Mouse (Mus musculus): Measurements from ENCODE around the gene Capn15.

The Capn15 gene

DNA sequence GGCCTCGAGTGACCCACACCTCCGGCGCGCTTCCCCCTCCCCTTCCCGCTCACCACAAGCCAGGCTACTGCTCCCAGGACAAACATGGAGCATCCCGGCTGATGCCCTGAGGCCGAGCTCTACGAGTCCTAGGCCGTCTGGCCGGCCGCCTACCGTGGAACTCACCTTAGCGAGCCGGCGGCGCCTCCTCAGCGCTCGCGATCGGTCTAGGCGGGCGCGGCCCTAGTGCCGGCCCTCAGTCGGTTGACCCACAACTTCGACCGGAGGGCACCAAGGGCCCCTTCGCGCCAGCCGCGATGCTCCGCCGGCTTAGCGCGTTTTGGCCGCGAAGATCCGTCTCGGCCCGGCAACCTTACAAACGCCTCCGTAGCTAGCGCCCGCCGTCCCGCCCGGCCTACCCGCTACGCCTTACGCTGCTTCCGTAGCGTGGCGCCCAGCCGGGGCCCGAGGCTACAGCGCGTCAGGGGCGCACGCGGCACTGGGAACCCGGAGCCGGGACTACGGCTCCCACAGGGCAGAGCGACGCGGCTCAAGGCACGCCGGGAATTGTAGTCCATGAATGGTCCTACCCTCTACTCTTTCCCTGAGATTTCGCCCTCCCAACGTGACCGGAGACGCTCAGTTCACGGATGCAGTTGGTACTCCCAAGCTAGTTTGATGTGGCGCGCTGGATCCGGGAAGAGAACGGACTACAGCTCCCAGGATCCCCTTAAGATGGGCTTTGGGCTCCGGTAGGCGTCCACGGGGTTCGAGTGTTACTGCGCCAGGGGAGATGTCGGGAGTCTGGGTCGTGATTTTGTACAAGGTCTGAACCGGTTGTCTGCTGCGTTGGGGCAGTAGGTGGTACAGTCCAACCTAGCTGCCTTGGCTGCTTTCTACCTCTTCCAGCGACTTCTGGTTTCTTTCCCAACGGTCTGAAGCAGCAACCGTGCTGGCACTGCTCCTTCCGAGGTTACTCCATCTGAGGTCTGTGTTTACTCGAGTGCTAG is at the start of gene Capn15:
Capn15 (minus strand) TSS at position 491 of the 989 bp plus-strand sequence.
- peak; percentile 95 to 97 for DNase-seq

DNA sequence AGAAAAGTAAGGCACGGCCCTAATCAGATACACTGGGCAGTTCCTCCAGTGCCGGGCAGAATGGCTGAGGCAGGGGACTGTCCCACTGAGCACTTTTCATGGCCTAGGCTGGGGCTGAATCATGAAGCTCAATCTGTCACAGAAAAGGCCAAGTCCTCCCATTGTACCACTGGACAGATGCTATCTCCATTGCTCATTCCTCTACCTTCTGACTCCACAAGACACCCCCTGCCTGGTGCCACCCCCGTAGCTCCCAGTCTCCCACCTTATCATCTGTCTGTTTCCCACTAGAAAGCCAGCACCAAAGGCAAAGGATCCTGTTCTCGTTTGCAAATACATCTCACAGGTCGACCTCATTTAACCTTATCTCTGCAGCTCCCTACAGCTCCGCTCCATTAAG is 46.4 kb upstream of the Capn15 start:
- DNase-seq, result peak in 1 of 2 experiments; percentile 42

DNA sequence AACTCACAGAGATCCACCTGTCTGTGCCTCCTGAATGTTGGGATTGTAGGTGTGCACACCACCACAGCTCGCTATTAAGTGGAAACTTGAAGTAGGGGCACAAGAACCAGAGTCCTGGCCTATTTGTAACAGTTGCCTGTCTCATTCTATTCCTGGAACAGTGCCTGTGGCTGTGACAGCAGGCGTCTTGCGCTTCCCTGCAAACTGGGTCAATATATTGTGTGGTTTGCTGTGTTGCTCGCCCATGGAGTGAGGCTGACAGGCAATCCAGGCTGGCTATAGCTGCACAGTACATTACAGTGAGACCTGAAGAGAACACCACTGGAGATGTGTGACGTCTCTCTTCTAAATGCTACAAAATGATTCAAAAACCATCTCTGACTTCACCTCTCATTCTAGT is 46.0 kb upstream of the Capn15 start:
- peak; percentile 78 to 82 for DNase-seq

DNA sequence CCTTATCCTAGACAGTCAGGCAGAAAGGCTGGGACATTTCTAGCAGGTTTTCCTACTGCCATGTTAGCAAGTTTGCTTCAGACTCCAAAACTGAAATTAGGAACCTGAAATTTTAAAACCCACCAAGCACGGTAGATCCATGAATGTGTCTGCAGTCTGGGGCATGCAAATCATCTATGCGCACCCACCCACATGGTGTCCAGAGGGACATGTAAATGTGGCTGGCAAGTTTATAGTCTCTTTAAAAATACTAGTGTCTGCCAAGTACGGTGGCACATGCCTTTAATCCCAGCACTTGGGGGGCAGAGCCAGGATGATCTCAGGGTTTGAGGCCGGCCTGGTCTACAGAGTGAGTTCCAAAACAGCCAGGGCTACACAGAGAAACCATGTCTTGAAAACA is 42.7 kb upstream of the Capn15 start:
- no peak for DNase-seq

DNA sequence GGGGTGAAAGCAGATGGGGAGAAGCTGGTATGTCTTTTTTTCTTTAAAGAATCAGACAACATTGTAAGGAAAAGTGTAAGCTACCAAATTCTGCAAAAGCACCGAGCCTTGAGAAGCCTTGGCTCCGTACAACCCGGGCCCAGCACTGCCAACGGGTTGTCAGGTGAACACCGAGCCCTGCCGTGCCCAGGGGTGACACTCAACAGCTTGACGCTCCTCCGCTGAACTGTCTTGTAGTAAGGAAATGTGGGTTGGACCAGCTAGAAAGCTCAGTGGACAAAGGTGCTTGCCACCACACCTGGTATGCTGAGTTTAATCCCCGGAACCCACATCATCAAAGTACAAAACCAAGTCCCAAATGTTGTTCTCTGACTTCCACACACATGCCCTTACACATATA is 39.1 kb upstream of the Capn15 start:
- no peak for DNase-seq

DNA sequence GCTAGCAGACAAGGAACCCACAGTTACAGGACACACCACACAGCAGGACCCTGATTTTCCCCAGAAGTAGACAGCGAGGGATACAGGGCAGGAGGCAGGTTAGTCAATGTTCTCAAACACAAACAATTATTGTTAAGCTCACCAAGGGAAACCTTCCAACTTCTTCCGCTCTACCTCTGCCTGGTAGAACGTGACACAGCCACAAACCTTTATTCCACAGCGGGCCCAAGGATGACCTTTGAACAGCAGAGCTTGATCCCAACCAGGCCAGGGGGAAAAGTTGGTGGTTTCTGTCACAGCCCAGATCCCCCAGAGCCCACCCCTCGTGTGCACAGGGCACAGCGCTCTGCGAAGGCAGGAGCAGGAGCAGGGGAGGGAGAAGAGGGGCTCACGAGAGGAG is 38.4 kb upstream of the Capn15 start:
- DNase-seq, result no peak

DNA sequence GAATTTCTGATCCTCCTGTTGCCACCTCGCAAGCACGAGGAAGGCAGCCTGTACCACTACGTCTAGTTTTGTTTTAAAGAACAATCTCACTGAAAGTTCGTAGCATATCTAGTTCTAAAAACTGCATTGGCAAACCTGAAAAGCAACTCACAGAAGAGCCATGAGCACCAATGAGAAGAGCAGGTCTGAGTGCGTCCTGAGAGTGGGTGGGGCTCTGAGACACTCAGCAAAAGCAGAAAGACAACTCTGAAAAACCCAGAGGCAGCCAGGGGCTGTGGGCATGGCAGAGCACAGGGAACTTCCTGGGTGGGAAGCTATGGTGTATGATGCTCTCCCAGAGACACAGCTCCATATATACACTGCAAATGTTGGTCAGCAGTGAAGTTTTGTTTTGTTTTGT is 37.6 kb upstream of the Capn15 start:
- DNase-seq, result no peak

DNA sequence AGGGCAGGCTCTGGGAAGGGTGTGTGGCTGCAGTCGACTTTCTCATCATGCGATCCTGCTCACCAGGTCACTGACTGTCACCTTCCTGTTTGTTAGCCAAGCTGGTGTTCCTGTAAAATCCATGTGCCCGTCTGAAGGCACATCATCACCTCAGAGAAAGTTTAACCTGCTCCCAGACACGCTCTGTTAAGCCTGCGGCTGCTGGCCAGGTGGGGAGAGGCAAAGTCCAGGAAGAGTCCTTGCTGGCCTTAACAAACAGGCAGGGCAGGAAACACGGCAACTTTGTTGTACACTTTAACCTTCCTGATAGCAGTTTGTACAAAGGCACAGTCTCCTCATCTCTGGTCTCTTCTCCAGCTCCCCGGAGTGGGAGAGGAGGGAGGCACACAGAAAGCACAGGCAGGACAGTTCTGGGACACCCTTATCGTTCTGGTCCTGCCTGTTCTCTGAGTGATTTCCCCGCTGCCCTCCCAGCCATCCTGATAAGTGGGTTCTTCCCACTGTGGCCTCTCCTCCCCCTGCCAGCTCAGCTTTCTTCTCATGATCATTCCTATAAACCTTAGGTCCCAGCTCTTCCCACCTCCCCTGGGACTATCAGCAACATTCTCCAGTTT is 36.2 kb upstream of the Capn15 start:
- DNase-seq, result no peak

DNA sequence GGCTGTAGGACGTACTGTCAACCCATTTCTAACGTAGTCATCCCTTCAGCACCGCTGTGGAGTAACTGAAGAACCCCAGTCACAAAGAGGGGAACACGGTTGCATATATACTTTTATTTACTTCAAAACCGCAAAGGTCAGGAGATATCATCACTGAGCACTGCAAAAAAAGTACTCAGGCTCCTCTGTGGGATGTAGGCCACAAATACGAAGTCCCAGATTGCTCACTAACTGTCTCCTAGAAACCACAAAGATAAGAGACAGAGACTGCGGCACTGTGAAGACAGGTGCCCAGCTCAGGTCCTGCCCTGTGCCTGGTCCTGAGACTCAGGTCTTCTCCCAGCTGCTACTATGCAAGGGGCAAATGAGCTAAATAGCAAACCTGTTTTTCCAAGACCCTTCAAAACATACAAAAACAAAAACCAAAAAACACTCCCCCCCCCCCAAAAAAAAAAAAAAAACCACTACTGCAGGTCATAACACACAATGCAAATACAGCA is 35.3 kb upstream of the Capn15 start:
- no peak for DNase-seq

DNA sequence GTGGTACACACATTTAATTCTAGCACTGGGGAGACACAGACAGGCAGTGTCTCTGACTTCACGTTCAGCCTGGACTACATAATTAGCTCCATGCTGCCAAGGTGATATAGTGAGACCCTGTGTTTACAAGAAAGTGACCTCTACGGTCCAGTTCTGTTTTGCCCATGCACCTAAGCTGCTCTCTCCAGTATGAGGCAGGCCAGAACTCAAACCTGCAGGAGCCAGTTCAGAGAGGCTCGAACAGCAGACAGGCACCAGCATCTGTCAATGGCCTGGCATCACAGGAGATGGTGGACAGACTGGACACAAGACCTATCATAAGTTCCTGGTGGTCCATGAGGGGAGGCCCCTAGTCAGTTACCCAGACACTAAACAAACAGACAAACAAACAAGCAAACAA is 32.8 kb upstream of the Capn15 start:
- DNase-seq, result no peak

DNA sequence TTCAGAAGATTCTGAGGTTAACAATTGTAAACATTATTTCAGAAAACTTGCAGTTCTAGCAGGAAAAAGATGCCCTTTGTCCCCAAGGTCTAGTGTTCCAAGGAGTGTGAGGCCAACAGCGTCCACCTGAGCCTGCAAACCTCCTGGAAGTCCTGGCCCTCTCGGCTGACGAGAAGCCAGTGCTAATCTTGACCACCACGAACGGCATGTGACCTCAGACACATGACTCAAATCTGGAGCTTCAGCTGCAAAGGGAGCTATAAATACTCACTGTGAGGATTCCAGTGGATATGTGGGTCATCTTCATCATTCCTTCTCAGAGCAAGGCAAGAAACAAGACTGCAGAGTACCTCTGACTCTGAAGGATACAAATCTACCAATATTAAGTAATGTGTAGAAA is 32.4 kb upstream of the Capn15 start:
- peak; percentile 36 to 54 for DNase-seq

DNA sequence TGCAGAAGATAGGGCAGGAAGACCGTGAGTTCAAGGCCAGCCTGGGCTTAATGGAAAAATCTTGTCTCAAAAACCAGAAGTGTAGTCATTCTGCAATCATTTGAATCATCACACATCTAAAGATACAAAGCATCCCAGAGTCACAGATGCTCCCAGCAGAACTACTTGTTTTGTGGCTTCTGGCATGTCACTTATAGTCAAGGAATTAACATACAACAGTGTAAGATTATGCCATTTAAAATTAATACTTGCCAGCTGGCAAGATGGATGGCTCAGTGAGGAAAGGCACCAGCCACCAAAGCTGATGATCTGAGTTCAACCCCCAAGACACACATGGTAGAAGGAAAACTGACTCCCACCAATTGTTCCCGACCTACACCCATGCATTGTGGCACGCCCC is 31.4 kb upstream of the Capn15 start:
- no peak for DNase-seq

DNA sequence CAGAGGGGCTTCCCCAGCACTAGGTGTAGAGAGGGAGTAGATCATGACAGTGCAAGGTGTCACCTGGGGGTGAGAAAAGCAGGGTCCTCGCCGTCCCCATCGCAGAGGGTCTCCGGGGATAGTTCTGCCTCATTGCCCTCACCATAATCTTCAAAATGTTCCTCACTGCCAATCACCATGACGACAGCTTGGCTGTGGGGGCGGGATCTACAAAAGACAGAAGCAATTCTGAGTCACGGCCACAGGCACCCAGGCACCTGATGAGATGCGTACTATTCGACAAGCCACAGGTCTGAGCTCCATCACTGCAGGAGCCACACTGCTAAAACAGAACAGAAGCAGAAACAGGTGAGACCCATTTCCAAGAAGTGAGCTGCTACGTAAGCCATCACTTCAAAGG is 28.1 kb upstream of the Capn15 start:
- no peak for DNase-seq

DNA sequence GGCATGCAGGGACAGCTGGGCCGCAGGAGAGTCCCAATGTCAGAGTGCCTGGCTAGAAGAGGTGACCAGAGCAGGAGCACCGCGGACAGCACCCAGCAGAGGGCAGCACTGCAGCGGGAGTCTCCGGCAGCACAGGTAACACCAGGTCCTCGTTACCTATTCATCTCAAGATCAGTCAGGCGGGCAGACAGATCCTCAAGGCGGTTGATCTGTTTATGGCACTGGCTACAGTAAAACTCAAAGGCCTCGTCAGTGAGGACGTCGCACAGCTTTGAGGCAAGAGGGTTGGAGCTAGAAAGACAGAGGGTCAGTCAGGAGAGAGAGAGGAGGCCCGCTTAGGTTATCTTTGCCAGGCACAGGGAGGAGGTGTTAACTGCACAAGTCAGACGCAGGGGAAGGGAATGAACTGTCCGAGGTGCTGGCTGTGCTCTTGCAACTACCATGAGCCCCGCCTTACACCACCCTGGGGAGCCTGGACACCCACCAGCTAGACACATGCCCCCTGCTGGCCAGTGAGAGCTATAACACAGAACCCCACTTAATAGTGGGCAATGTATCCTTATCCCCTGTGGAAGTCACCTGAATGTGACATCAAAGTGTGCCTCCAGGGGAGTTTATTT is 26.4 kb upstream of the Capn15 start:
- DNase-seq, result peak; percentile 98

DNA sequence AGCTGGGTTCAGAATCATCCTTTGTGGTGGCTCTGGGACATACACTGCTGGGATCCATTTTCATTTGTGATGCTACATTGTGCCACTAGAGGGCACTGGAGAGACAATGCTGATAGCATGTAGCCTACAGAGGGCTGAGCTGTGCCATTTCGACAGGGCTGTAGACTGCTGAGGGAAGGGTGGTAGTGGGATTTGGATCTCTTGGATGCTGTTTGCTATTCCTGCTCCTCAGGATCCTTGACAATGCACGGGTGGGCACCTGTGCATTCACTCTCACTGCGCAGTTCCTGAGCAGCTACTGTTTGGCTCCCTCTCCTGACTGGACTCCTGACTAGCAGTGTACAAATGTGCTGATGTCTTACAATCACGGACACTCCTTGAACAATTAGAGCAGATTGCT is 23.9 kb upstream of the Capn15 start:
- peak; percentile 80 to 91 for DNase-seq

DNA sequence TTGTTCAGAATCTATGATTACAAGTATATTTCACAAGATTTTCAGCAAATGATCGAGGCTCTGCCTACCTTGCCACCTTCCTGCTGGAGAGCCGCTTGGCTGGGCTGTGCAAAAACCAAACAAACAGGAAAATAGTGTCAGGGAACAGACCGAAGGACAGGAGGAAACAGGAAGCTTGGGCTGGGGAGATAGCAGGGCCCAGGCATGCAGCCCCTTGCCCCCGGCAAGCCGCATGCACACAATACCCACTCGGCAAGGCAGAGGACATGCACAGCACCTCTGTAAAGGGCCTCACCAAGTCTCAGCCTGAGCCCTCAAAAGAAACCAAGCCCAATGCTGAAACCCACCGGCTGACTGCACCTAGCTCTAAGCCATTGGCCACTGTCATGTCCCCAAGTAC is 23.2 kb upstream of the Capn15 start:
- DNase-seq, result no peak

DNA sequence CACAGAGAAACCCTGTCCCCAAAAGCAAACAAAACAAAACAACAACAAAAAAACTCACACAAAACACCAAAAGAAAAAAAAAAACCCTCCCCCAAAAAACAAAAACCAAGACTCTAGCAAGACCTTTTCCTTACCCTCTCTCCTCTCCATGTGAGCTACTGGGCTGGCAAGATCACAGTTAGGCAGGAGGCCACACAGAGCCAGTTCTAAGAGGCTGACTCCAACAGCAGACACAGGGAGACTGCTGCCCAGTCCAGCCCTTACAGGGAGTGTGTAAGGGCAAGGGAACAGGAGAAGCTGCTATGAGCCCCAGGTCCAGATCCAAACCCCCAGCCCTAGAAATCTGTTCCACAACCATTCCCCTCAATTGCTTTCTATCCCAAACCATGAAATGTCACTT is 22.7 kb upstream of the Capn15 start:
- no peak for DNase-seq

DNA sequence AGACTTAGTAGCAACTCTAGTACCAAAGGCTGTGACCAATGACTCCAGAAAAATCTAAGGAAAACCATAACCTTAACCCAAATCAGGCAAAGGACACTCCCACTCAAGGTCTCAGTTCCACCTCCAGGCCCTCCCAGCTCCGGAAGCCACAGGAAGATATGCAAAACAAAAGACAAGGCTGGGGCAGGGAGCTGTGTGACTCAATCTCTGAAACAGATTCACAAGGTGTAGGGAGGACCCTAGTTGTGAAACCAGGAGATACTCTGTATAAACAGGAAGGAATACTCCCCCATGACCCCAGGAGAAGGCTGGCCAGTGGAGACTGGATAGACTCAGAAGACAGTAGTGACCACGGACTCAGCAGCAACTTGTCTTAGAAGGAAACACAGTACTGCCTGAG is 22.1 kb upstream of the Capn15 start:
- no peak for DNase-seq

DNA sequence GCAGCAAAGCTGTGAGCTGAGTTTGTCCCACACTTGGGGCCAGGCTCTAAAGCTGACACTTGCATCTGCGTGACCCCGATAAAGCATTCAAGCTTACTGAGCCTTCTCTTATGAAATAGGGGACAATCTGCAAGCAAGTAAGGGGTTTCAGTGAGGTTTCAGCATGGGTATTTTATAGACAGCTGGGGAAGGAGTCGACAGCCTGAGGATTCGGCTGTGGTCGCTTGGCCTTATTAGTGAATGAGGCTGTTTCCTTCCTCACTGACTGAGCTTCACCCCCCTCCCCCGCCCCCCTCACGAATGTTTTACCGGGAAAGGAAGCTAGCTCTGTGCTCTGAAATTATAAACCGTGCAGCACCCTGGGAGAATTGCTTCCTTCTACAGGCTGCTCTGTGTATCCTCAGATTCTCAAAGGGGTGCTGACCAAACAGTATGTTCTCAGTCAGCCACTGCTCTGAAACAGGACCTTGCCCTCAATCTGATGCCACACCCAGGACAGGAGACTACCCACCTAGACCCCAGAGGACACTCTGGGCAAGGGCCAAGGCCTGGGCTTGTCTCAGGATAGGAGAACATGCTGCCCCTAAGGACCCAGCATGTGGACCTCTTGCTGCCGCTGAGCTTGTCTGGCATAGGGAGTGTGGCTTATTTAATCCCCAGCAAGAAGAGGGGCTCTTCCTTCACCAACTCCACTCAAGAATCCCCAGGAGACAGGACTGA is 20.3 kb upstream of the Capn15 start:
- no peak for DNase-seq

DNA sequence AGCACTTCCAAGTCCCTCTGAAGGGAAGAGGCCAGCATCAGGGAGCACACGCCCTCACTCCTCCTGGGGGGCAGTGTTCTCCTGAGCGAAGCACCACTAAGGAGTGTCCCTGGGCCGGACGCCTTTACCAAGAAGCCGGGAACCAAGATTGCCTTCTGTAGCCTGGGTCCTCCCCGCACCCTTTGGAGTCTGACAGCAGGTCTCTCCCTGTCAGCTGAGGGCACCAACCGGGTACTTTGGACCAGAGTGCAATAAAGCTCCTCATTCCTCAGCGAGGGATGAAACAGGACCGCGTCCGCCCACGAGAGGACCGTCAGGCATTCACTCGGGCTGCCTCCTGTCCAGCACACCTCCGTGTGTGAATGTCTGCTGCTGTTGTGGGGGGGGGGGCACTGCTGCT is 19.1 kb upstream of the Capn15 start:
- no peak for DNase-seq

DNA sequence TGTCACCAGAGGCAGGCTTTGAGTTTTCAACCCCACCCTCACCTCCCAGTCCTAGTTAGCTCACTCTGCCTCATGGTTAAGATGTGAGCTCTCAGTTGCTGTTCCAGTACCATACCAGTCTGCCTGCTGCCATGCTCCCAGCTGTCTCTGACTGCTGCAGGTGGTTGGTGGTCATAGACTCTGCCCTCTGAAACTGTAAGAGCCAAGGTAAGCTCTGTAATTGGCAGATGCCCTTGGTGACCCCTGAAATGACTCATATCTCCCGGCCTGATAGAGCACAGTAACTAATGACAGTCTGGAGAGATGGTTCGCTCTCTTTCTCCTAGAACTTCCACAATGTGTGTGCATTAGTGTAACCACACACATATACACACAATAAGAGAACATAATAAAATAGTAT is 18.3 kb upstream of the Capn15 start:
- DNase-seq, result no peak

DNA sequence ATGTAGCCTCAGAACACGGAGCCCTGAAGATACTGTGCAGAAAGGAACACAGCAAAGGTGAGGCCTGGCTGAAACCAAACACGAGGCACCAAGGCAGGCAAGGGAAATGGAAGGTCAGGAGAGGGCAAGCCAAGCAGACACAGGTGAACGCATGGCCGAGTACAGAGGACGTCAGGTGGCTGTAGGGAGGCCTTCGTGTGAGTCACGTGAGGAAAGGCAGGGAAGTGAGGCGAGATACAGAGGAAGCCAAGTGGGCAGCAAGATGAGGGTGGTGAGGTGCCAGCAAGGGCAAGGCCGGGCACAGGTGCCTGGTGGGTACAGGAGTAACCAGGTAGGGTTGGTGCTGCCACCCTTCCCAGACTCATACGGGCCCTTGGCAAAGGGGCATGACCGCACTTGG is 12.8 kb upstream of the Capn15 start:
- DNase-seq, result no peak

DNA sequence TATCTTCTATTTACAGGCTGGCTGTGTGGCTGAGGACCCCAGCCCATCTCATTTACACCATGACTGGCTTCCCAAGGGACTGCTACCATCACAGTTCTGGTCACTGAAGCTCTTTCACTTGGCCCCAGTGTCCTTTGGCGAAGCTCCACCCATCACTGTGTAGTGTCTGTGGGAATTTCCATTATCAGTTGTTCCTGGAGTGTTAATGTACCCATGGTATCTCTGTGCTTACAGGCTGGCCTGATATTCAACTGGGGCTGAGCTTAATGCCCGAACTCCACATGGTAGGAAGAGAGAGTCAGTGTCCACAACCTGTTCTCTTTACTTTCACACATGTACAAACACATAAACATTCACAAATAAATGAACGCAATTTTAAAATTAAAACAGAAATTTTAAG is 7.9 kb upstream of the Capn15 start:
- no peak for DNase-seq
